Mouse (Mus musculus): ENCODE measurements around the gene Mtr.

GRCm38 (mm10) chr13:12290700-12291099, 32.8 kb upstream of the Mtr start:
- TF ChIP-seq CTCF (IDR thresholded peaks at IDR 0.05; ENCODE audit: borderline replicate concordance, insufficient read depth, low read depth, low read length), result no peak
- TF ChIP-seq POLR2A (IDR thresholded peaks at IDR 0.05; ENCODE audit: borderline replicate concordance, insufficient read depth, low read length), result no peak
